11 mouse cellular contexts compared by ENCODE assay signal in genomic region chr13:24551100-24551931, GRCm38 (mm10). TPM values are rescaled to one million over a fixed set of nuclear protein-coding genes. Genes with fewer than 3 reads are reported as not detected.
DNase-seq lines count a peak whose midpoint lies in the region; ATAC-seq lines count a peak whose summit lies in the region.
"Had no signal": no experiment of that assay in that cellular context is flagged by ENCODE, and none has a peak within 500 bp of the region (broad histone marks: within the 10 kb centered on the region; RNA-seq: fewer than 3 reads in every experiment).

No protein-coding gene starts in this region.

- no peak overlapping the region for H3K4me3 ChIP-seq in heart, embryonic 15.5 days
- H3K4me3 ChIP-seq in forebrain, embryonic 16.5 days (replicated peaks; ENCODE audit: low read length) = no peak overlapping the region
- H3K4me3 ChIP-seq in midbrain, embryonic 14.5 days (replicated peaks; ENCODE audit: low read depth, low read length) = no peak overlapping the region

- DNase-seq in heart, adult 9 months (ENCODE audit: low spot score in 2 of 2) = no peak
- DNase-seq in brain, adult 2 months (ENCODE audit: low read depth, low spot score) = peak; percentile 54
- peak; percentile 69 for DNase-seq in midbrain, embryonic 14.5 days
- DNase-seq in layer of hippocampus, postnatal 14 days (ENCODE audit: low spot score in 2 of 2) = no peak
- no peak for DNase-seq in layer of hippocampus, adult 9-11 months
- DNase-seq in frontal cortex, postnatal 10 days (ENCODE audit: low spot score in 2 of 2) = no peak
- DNase-seq: adrenal gland, postnatal 10 days; kidney, adult 8-10 months; lung, adult 2 months had no signal

- WGBS in heart, embryonic 15.5 days = 22% methylated on average over 9 of the region's 14 CpGs
- 45% methylated on average over 8 of the region's 14 CpGs for WGBS in forebrain, embryonic 16.5 days
- 53% methylated on average over 13 of the region's 14 CpGs for WGBS in midbrain, embryonic 14.5 days

- ATAC-seq in heart, embryonic 15.5 days (replicated peaks; ENCODE audit: insufficient number of reproducible peaks, insufficient read depth, low FRiP score, low read depth) = peak; percentile 54; the same call in 1 of the 2 replicates
- peak; percentile 75 for ATAC-seq in forebrain, embryonic 16.5 days
- ATAC-seq in midbrain, embryonic 14.5 days (ENCODE audit: low FRiP score, low TSS enrichment) = peak; percentile 72

- H3K9me3 ChIP-seq in heart, embryonic 15.5 days (replicated peaks) = no peaks in the 10 kb centered on the region
- H3K9me3 ChIP-seq in forebrain, embryonic 16.5 days (ENCODE audit: control insufficient read depth, low read length) = no peaks in the 10 kb centered on the region
- no peaks in the 10 kb centered on the region for H3K9me3 ChIP-seq in midbrain, embryonic 14.5 days (ENCODE audit: control insufficient read depth, low read length)

- no peak overlapping the region for H3K9ac ChIP-seq in heart, embryonic 15.5 days
- no peak overlapping the region for H3K9ac ChIP-seq in forebrain, embryonic 16.5 days (replicated peaks; ENCODE audit: low read depth, low read length)
- no peak overlapping the region for H3K9ac ChIP-seq in midbrain, embryonic 14.5 days (replicated peaks; ENCODE audit: low read length)

- H3K27ac ChIP-seq in heart, embryonic 15.5 days = peak overlapping the region; percentile 26
- H3K27ac ChIP-seq in forebrain, embryonic 16.5 days (ENCODE audit: low read length) = peak overlapping the region; percentile 20; the same call in 1 of the 2 replicates
- peak overlapping the region; percentile 66 for H3K27ac ChIP-seq in midbrain, embryonic 14.5 days (replicated peaks; ENCODE audit: low read depth, low read length)

- H3K36me3 ChIP-seq in heart, embryonic 15.5 days = no peaks in the 10 kb centered on the region
- no peaks in the 10 kb centered on the region for H3K36me3 ChIP-seq in forebrain, embryonic 16.5 days (ENCODE audit: control insufficient read depth, insufficient read depth)
- no peaks in the 10 kb centered on the region for H3K36me3 ChIP-seq in midbrain, embryonic 14.5 days (ENCODE audit: control insufficient read depth, insufficient read depth, low read length)

- H3K27me3 ChIP-seq in heart, embryonic 15.5 days = no peaks in the 10 kb centered on the region
- H3K27me3 ChIP-seq in forebrain, embryonic 16.5 days (replicated peaks; ENCODE audit: control insufficient read depth, insufficient read depth, low read length) = no peaks in the 10 kb centered on the region
- H3K27me3 ChIP-seq in midbrain, embryonic 14.5 days (ENCODE audit: control insufficient read depth, insufficient read depth, low read length) = no peaks in the 10 kb centered on the region

- H3K4me2 ChIP-seq in heart, embryonic 15.5 days = peak overlapping the region; percentile 4; the same call in 1 of the 2 replicates
- peak overlapping the region; percentile 3; the same call in 1 of the 2 replicates for H3K4me2 ChIP-seq in forebrain, embryonic 16.5 days (ENCODE audit: low read length)
- no peak overlapping the region for H3K4me2 ChIP-seq in midbrain, embryonic 14.5 days (ENCODE audit: low read length)

- peaks cover 46% of the 10 kb centered on the region for H3K4me1 ChIP-seq in heart, embryonic 15.5 days (replicated peaks)
- peaks cover 5% of the 10 kb centered on the region for H3K4me1 ChIP-seq in forebrain, embryonic 16.5 days (replicated peaks; ENCODE audit: control insufficient read depth, insufficient read depth, low read length)
- H3K4me1 ChIP-seq in midbrain, embryonic 14.5 days (ENCODE audit: control insufficient read depth, insufficient read depth, low read length) = peaks cover 4% of the 10 kb centered on the region; the same call in 1 of the 2 replicates

RNA-seq across cellular contexts. Expression of gene Ripor2, which starts 30.7 kb away (rescaled TPM):
- polyA plus RNA-seq in heart, embryonic 15.5 days (2015; fragmentation: Nextera tagmentation; extraction: Ambion mirVana) = 14.5 and 16.0 TPM in 2 replicates
- polyA plus RNA-seq in forebrain, embryonic 16.5 days (2015; fragmentation: Nextera tagmentation; extraction: Ambion mirVana) = 23.4 and 33.8 TPM in 2 replicates
- 31.2 and 33.4 TPM in 2 replicates for polyA plus RNA-seq in midbrain, embryonic 14.5 days (2014; fragmentation: Nextera tagmentation; extraction: Ambion mirVana)
- total RNA-seq in layer of hippocampus, postnatal 14 days (2021) = 10 to 100 TPM; 66.1 to 68.3 TPM

Comparison
In these comparisons a context has a peak if more than half of its experiments do, and no peak if none do; other contexts are left out.
1. DNase-seq: peak in brain, adult 2 months (single experiment) and midbrain, embryonic 14.5 days (single experiment); none in heart, adult 9 months (0 of 2), layer of hippocampus, postnatal 14 days (0 of 2), layer of hippocampus, adult 9-11 months (single experiment) and frontal cortex, postnatal 10 days (0 of 2).
2. Peak in every context shown above with its lines, with median percentiles within 50 percentile points of each other: ATAC-seq and H3K27ac ChIP-seq.